Mouse (Mus musculus) embryo, embryonic 11 days (tissue): Measurements from ENCODE around the gene Ap3s2.

Experiments used
- DNase-seq: peaks from one replicate; pipeline ENCODE4 v3.0.0-alpha.2; 2015

Gene Ap3s2

DNA sequence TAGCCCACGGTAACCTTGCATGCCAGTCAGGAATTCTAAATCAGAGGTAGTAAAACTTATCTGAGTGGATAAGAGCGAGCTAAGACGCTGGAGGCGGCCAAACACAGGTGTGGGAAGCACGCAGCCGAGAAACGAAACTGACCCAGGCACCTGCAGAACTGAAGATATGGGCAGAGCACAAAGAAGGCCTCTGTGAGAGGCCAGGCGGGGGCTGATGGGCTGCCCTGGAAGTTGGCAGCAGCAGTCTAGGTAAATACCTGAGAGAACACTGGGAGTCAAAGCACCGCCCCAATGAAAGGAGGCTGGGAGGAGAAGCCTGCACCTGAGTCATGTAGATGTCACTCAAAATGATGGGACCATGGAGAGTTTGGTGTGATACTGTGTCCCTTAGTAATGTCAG is 31.8 kb downstream of the Ap3s2 start:
- DNase-seq = no peak

DNA sequence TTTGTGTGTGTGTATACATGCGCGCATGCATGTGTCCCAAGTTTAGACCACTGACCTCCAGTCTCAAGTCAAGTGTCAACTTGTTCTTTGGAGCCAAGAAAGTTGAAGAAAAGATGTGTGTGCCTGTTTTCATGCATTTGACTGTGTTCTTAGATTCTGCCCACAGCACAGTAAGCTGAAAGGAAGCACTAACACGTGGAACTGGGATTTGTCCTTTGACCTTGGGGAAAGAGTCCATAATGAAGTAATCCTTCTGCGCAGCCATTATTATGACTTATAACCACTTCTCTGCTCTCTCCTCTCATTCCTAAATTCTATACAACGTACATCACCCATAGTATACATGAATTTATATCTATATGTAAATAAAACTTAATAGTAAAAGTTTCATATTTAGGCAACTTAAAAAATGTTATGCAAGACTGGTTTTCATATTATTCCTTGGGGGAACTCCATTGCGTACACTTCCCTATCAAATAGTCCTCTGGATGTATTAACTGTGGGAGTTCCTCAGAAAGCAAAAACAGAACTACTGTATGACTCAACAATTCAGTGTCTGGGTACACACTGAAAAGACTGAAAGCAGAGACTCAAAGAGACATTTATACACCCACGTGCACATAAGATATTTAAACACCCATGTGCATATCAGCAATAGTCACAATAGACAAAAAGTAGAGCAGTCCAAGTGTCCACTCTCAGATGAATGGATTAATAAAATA is 36.7 kb downstream of the Ap3s2 start:
- DNase-seq = no peak

DNA sequence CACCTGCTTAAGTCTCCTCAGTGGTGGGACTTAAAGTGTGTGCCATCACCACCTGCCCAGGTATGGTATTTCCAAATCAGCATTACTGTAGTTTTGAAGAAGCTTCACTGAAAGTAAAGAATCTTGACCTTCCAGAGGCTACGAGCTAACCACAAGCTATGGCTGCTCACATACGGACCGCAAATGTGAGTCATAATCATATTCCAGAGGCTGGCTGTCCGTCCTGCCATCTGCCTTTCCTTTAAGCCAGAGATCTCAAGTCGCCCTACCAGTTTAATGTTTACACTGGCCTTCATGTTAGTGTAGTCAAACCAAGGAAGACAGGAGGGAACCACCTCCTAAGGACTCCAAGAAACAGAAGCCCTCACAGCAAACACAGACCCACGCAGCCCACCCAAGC is 38.5 kb downstream of the Ap3s2 start:
- DNase-seq = no peak

DNA sequence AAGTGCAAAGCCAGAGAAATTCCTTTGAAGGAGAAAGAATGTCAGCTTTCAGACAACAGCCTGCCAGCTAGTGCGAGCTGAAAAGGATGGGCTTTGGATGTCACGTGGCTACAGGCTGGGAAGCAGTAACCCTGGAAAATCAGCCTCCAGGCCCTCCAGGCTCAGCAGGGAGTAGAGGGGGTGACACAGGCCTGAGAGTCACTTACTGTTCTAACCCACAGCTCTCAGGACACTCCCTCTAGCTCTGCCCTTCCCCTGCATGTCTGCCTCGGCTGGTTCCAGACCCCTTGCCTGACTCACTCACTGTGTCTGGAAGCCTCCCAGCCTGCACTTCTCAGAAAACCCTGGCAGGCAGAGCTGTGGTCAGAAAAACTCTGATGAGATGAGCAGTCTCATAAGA is 39.5 kb downstream of the Ap3s2 start:
- no peak for DNase-seq

DNA sequence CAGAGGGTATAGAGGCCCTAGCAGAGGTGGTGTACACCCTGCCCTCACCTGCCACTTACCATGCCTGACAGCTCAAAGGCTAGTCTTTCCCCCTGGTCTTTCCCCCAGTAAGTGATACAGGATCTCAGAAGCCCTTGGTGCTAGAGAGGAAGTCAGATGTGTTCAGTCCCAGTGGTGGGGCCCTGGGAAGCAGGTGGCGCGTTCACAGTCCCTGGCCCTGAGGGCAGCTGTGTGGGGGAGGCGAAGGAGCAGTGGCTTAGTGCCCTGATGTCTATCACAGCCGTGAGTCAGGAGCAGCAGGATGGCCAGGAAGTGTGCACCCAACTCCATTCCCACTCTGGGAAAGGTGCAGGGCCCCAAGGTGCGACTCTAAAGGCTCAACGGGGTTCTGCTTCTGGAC is 40.4 kb downstream of the Ap3s2 start:
- no peak for DNase-seq

DNA sequence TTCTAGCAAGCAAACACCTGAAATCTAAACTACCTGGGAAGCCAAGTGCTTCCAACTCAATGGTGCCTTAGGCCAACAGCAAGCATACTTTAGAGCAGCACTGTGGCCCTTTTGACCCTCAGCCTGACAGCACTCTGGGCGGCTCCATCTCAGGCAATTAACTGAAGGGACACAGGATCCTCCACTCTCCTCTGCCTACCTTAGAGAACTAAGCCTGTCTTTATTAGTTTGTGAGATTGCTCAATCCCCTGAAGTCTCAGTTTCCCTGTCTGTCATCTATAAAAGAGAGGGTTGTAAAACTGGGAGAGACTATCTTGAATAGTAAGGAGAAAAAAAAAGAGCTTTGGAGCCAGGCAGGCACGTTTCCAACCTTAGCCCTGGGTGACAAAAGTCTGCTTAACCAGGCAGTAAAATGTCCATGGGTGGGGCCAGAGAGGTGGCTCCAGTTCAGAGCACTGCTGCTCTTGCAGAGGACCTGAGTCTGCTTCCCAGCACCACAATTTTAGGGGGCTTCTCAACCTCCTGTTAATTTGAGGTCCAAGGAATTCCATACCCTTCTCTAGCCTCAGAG is 41.9 kb downstream of the Ap3s2 start:
- no peak for DNase-seq

DNA sequence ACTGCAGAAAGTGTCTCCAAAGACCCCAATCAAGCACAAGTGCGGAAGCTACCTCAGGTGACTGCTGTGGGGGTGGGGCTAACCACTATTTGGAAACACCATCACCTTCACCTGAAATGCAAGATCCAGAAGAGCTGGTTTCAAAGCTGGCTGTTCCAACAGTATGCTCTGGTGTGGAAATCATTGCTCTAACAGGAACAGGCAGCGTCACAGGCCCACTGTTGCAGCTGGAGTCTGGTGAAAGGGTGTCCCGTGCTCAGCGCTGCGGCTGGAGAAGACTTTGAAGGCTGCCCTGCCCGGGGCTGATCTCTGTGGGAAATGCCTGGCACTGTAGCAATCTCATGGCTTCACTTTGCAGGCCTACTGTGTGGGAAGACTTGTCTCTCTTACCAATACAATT is 47.0 kb downstream of the Ap3s2 start:
- DNase-seq = no peak

DNA sequence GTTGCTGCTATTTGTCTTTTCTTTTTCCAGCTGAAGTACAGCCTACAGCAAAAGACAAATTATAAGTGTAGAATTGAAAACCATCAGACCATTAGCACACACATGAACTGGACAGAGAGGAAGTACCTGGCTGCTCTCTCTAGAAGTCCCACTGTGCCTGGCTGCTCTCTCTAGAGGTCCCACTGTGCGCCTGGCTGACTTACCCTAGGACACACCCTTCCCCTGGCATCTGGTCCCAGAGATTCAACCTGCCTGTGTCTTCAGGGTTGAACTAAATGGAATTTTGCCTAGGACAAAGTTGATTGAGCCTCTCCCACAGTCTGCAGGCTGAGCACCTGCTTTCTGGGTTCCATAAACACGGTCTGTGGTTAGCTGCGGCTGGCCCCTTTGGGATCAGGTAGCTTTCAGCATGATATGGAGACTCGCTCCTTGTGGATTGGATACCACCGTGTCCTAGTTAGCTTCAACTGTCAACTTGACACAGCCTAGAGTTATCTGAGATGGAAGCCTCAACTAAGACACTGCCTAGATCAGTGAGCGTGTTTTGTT is 48.6 kb downstream of the Ap3s2 start:
- no peak for DNase-seq

DNA sequence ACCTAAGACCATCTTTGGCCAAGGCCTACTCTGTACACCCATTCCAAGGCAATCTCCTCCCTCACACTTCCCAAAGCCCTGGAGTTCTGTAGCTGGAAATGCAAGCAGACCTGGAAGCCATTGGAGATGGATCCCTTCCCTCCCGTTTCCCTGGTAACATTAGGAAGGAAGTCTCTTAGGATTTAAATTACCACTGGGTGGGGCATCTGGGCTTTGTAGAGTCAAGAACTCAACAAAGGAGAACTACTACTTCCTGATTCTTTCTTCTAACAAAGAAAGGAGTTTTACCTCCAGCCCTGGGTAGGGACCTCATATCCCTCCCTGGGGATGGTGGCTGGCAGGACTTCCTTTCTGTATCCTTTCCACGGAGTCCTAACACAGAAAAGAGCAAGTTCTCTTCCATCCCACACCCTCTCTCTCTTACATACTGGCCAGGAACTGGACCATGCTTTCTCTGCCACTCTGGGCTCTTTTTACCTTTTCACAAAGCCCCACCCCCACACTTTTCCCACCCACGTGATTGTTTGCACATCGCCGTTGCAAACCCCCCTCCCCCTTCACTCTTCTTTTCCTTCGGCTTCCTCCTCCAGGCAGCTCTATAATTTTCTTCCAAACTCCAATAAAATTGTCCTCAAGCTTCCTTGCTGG is 51.3 kb downstream of the Ap3s2 start:
- no peak for DNase-seq

DNA sequence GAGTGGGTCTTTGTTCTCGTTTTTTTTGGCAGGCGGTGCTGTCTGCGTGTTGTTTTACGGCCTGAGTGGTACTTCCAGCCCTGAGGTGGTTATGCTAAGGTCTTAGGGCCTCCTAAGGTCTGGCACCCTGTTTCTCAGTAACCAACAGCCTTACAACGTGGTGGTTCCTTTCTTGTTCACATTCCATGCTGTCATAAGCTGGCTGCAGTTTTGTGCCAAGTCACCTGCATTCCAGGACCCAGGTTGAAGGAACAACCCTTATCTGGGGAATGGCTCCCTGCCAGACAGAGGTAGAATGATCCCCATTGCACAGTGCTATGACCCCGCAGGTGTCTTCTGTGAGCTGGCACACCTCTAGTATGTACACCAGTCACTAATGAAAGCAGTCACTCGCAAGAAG is 52.0 kb downstream of the Ap3s2 start:
- DNase-seq = no peak

DNA sequence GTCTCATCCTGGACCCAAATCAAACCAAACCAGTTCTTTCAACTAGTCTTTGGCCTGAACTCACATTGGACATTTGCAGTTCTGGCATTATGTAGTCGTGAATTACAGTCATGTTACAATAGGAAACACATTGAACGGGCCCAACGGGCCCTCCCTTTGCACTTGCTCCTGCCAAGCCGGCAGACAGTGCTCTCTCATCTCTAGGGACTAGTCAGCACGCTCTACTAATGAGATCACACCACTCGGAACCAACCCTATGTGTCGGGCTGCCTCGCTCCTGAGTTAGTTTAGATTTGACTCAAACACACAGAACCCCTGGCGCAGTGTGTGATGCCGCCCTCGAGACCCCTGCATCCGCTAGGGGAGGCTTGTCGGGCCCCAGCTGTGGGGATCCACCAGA is 52.6 kb downstream of the Ap3s2 start:
- DNase-seq = no peak

DNA sequence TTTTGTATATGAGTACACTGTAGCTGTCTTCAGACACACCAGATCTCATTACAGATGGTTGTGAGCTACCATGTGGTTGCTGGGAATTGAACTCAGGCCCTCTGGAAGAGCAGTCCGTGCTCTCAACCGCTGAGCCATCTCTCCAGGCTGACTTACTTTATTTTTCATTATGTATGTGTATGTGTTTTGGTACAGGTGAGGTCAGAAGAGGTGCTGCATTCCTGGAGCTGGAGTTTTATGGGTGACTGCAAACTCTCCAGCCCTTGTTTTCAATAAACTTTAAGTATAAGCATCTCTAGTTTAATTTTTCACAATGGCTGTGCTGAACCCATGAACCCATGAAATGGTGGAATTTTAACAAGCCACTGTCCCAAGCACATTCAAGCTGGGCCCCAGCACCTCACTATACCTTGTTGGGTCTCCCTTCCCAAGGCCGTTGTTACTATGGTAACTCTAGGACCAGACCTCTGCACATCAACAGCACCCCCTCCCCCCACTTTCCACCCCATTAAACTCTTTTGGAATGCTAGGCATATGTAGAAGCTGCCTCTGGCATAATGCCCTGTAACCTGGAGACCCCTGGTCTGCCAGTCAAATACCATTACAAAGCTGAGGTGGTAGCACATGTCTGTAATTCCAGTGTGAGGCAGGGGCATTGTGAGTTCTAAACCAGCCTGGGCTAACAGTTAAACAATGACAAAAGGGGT is 54.0 kb downstream of the Ap3s2 start:
- peak; percentile 35 for DNase-seq

DNA sequence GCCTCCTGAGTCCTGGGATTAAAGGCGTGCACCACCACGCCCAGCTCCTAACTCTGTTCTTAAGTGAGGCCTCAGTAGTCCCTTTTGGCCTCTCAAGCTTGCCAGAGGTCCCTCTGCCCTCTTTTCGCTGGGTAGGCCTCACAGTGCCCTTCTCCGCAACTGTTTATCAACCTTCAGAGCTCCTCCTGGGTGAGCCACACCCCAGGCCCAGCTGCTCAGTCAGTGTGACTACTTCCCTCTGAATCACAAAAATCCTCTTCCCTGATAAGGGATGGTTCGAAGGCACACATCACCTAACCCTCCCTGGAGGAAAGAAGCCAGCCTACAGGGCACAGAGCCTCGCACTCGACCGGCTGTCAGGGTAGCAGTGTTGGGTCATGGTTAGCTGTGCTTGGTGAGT is 58.7 kb downstream of the Ap3s2 start:
- DNase-seq = no peak

DNA sequence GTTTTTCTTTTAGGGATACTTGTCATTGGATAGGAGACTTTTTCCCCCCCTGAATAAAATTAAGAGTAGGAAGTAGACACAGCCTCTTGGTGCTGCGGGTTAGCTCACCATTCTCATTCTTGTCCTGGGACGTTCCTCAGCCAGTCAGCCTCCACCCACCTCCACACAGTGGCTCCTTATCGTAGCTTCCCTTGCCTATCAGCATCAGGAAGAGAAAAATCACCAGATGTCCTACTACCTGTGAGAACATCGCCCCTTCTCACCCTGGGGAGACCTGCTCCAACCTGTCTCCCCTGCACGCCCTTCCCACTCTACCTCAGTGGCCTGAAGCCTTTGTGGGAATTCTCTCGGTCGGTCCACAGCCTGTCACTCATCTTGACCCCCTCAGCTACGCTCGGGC is 59.6 kb downstream of the Ap3s2 start, which contains the start of gene Anpep:
Gene Anpep (minus strand): TSS at position 249 of the 400 bp plus-strand sequence.
- DNase-seq = no peak

DNA sequence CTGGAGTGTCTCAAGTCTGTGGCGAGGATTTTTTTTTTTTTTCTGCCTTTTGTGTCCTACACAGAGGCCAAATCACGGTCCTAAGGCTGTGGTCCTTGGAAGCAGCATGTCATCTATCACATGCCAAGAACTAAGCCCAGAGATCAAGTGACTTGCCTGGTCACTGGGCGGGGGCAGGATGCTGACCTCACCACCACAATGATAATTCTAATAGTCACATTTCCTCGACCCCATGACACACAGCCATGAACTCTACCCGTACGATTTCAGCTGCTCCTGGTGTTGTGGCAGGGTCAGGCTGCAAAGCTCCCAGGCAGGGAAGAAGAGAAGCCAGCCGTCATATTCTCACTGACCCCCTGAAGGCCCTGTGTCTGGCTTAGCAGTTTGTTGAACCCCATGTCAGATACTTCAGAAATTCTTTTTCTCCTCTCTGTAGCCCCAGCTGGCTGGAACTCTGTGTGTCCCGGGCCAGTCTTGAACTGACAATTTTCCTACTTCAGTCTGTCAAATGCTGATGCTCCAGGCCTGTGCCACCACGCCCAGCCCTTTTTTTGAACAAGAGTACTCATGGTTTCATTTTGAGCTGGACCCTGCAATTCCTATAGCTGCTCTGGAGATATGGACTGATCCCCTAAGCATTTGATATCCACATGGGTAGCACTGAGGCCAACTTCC is 61.4 kb downstream of the Ap3s2 start:
- no peak for DNase-seq

DNA sequence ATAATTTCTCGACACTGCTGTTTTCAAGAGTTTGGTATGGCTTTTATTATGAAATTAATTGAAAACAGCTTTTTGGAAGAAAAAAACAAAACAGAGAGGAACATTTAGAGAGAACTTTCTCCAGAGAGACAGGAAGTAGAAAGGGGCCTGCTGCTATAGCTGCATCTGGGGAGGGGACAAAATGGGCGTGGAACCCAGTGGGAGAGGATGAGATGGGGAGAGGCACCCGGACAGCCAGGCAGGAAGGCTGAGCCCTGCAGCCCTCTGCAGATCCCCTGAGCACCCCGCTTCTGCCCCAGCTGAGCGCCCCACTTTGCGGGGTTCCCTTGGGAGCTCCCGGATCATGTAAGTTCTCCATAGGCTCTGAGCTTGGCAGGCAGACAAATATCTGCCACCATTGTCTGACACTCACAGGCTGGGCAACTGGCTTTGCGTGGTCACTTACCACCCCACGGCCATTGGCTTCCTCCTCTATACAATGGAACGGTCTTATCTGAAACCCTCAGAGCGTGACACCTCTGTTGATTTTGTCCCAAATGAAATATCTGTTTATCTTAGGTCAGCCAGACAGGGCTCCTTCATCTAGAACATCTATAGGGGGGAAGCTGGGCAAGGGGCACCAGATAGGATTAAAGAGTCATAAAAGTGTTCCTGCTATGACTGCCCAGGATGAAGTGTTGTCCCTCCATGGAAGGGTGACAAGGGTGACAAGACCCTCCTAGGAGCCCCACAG is 62.1 kb downstream of the Ap3s2 start:
- DNase-seq = no peak

DNA sequence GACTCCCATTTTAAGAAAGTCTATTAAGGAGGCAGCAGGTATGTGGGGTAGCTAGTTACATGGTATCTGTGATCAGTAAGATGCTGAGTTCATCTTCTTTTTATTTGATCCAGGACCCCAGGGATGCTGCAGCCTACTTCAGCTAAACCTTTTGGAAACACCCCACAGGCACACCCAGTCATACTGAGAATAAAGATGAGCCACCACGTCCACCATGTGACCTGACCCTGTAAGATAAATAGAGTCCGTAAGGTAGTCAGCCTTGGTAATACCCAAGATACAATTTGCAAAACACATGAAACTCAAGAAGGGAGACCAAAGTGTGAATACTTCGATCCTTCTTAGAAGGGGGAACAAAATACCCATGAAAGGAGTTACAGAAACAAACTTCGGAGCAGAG is 64.1 kb downstream of the Ap3s2 start:
- DNase-seq = no peak

DNA sequence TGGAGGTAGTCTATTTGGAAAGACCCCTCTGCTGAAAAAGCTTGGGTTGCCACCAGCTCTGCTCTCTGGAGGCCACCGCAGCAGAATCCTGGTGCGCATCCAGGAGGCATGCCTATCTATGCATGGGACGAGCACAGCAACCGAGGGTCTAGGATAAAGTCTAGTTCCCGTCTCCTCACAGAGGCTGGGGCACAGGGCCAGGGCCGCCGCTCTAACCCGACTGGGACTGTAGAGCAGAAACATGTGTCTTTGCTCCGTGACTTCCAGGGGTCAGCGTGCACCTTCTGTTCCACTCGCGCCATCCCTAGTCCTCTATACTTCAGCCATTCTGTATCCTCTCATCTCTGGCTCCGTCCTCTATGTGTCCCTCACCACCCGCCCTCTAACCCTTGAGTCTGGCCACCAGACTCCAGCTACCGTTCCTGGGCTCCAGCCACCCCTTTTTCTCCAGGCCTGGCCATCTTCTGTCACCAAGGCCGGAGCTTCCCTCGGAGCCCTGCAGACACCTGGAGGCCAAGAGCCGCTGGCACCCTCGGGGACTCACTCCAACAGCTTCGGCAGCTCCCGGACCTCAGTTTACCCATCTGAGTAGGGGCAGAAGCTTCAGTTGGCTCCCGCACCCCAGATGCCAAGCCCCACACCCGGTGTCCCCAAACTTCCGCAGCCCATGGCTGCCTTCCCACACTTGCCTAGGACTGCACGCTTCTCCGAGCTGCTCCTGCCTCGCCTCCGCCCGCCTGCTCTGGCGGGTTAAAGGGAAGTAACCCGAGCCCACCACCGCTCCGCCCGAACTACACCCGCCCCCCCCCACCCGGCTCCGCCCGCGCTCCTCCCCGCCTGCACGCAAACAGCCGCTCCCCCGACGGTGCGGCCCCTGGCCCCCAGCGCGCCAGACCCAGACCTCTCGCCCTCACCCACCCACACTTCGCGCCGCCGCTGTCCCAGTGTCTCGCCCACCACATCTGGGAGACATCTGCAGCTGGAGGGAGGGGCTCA is 72.7 kb downstream of the Ap3s2 start:
- peak; percentile 86 for DNase-seq

DNA sequence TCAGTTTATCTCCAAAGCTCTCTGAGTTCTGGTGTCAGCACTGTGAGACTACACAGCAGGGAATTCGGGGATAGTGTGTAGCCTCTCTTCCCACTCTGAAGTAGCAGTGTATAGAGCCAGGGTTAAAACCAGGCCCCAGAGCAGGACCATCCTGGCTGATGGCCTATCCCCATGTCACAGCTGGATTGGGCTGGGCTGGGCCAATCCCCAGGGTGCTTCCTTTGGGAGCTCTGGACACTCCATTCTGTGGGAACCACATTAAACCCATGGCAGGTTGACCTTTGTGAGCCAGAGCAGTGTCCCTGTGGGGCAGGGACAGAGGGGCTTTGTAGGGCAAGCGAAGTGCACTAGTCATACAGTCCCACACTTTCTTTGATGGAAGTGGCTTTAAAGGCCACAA is 74.1 kb downstream of the Ap3s2 start:
- DNase-seq = no peak

DNA sequence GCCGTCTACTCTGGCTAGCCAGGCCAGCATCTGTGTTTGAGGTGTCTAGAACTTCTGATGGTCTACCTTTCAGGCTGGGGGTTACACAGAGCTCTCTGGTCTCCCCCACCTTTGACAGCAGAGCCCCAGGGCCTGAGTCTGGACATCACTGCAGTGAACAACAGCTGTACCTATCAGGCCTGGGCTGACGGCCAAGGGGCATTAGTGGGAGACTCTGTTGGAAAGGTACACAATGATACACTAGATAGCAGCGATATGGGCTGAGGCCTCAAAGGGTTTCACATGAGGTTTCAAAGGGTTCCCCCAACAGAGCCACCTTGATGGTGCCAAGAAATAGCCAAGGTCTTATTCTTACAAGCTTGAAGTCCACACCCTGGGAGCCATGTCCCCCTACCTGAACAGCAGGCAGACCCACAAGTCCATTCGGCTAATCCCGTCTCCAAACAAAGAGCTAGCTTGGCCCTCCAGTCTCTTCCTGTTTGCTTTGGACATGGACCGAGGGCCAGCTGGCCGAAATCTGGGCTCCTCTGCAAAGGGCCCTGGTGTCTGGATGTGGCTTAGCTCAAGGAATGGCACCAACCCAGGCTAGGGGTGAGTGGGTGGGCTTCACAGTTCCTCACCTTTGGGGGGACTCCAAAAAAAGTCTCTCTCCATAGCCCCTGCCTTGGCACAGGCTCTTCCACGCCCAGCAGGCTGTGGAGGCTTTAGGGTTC is 76.2 kb downstream of the Ap3s2 start:
- DNase-seq = no peak
